Mouse (Mus musculus) embryo, embryonic 10.5 days (tissue): ENCODE results near the gene Wipf1.

Experiments used
- DNase-seq: peaks from one replicate; pipeline ENCODE4 v3.0.0-alpha.2; 2015; ENCODE audit warnings: low spot score

Wipf1 gene

GRCm38 (mm10) chr2:73540450-73541162, 11.1 kb upstream of the Wipf1 start:
- no peak for DNase-seq

GRCm38 (mm10) chr2:73539697-73540096, 10.2 kb upstream of the Wipf1 start:
- no peak for DNase-seq

GRCm38 (mm10) chr2:73539141-73539540, 9.6 kb upstream of the Wipf1 start:
- no peak for DNase-seq

DNA sequence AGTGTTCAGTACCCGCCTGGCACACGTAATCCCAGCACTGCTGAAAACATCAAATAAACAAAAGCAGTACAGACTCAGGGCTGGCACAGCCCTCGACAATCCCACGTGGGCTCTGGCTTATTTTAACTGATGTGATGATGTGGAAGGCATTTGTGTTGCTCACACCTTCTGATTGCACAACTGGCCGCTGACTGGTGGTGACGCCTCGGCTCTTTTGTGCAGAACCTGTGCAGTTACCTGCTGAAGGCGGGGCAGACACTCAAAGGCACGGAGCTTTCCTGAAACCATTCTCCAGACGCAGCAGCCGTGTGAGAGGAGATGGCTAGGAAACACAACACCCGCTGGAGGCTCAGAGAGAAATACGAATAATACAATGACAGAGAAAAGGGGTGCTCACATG, 9.1 kb upstream of the Wipf1 start:
- DNase-seq = no peak

DNA sequence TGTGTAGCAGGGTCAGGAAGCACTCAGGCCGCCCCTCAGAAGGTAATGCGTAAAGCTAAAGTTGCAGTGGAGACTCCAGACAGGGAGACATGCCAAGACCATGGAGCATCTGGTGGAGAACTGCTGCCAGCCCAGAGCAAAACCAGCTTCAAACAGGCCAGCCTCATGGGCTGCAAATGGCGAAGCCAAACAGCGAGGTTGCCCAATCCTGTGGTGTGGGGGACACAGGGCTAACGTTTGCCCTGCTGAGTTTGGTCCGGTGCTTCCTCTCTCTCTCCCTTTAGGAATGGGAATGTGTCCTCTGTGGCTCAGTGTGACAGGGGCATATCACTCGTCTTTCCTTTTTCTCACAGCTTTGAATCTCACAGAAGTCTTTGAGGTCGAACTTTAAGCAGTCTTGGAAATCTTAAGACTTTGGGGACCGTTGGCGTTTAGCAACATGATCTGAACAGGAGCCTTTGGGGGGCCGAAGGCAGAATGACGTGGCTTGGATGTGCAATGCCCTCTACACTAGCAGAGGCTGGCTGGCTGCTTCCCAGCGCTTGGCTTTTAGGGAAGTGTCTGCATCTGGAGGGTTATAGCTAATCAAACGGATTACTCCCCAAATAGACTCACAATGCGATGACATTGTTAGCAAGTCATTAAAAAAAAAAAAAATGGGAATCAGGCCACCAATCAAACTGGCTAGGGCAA, 6.7 kb upstream of the Wipf1 start:
- no peak for DNase-seq

DNA sequence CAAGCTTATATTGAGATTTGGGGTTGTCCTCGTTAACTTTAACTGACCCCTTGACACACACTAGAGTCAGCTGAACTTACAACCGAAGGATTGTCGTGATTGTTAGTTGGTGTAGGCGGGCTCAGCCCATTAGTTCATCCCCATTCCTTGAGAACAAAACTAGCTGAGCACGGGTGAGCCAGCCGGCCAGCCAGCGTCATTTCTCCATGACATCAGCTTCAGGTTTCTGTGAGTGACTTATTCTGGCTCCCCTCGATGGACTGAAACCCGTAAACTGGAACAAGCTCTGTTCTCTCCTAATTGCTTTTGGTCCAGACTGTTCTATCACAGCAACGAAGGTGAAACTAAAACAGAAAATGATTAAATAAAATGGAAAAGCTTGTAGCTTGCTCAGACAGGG, 5.2 kb upstream of the Wipf1 start:
- no peak for DNase-seq

DNA sequence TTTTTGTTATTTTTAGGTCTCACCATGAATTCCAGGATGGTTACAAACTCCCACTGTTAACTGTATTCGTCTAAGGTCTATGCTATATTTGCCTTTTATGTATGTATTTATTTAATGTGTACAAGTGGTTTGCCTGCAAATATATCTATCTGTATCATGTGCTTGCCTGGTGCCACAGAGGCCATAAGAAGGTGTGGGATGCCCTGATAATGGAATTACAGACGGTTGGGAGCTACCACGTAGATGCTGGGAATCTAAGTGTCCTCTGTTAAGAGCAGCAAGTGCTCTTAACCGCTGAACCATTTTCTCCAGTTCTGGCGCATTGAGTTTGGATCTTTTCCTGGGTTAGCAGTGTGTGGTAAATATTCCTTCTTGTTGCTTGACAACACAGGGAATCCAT, 953 bp upstream of the Wipf1 start:
- DNase-seq = no peak

DNA sequence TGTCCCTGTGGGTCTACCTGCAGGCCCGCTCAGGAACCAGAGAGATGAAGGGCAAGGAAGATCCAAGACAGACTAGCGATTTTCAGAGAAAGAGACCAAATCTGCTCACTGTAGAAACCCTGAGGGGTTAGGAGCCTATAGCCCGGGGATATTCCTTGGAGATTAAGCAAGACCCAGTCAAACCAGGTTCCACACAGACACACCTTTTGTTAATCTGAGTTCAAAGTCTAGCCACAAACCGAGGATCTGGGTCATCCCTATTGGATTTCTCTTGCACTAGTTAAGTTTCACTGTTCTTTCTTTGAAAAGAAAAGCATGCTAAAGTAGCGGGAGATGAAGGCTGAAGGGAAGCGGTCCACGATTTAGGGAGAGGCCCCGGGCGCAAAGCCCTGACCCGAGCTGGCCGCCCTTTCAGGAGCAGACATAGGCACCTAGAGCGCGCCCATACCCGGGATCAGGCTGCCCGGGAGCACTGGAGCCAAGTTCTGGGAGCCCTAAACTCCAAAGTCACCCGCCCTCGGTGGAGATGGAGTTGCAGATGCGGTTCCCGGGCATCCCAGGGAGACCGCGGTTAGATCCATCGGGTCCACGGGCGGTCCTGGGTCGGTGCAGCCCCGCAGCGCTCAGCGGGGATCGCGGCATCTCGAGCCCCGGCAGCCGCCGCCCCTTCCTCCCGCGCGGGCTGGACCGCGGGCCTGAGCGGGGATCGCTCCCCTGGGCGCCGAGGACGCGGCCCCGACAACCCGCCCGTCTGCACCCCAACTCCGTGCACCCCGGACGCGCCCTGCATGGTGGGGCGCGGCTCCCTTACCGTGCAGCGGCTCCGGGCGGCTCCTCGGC, 798 bp downstream of the Wipf1 start:
- DNase-seq = peak; percentile 68

DNA sequence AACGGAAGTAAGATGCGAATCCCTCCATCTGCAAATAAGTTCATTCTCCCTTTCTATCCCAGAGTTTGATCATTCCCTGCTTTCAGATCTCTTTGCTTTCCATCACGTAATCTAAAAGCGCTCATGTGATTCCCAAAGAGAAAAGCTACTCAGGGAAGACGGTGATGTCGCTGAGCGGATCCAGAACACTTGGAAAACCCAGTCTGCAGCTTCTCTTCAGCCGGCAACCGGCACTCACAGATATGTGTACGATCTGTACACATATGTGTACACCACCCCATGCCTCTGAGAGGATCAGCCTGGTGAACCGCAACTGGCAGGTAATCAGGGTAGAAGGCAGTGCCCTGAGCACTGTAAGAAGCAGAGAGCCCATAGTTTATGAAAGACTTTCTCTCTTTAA, 1.6 kb downstream of the Wipf1 start:
- no peak for DNase-seq

DNA sequence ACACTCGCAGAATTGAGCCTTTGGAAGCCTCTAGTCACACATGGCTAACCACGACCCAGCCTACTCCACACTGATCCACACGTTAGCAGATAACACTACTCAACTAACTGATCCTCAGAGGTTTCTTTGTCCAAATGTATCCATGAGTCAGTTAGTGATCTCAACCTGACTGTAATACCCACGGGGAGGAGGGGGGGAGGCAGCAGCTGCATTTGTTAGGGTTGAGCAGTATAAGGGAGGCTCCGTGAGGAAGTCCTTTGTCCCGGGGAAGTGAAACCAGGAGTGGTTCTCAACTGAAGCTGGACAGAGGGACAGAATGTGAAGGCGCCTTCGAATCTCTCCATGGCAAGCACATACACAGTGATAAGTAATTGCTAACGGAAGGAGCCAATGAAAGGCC, 2.8 kb downstream of the Wipf1 start:
- no peak for DNase-seq

DNA sequence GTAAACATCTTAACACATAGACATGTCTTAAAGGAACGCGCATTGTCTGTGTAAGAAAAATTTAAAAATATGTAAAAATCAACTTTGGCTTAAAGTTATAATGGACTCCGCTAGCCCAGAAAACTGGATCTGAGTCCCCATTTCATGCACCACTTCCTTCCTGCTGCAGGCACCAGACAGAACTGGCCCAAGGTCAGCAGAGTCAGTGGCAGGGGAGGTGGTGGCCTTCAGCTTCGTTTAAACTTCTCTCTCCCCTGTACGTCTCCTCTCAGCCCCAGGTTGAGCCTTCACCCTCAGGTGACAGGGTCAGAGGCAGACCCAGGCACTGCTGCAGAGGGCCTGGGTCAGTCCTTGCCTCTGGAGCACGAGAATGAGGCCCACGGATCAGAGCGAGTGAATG, 6.6 kb downstream of the Wipf1 start:
- DNase-seq = no peak

GRCm38 (mm10) chr2:73522336-73522735, 7.2 kb downstream of the Wipf1 start:
- DNase-seq = peak; percentile 50

DNA sequence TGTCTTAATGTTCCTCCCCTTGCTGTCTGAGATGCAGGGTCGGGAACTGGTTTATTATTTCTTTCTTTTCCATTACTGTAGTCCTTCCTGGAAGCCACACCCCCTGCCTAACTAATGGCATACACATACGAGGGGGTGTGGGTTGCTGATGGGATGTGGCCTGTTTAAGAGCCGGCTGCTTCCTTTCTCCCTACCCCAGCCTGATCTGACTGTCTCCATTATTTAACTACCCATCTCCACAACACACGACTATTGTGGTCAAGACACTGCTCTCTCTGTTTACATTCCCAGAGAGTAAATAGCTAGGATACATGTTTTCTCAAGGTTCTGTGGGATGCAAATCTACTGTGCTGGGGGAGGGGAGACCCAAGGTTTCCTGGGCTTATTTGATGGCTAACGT, 7.8 kb downstream of the Wipf1 start:
- peak; percentile 41 for DNase-seq

DNA sequence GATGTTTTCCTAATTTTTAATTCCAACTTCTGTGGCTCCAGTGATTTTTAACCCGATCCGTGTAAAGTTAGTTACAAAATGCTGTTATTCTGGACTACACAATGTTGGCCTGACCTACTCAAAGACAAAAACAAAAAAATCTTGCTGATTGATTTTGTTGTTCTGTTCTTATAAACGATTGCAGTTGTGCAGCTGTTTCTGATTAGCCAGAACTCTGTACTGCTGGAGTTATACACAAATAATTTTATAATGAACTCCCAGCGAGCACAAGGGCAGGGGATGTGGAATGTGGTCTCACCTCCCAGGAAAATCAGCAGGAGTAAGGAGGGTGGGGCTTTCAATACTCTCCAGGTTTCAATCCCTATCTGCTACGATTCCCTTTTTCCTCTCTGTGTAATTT, 10.6 kb downstream of the Wipf1 start:
- DNase-seq = no peak

DNA sequence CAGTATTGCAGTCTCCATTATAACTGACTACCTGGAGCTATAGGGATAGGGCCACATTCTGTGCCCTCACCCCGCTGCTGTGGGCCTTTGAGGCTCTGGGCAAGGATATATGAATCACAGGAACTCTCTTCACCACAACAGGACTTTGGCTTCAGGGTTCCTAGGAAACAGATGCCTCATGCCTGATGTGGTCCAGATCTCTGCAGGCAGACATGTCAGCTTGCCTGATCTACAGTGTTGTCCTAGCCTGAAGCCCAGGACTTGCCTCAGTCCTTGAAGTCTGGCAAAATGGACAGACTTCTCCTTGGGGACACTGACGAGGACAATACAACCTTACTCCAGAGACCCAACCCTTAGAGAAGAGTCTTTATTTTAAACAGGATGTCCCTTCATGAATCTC, 11.2 kb downstream of the Wipf1 start:
- no peak for DNase-seq

DNA sequence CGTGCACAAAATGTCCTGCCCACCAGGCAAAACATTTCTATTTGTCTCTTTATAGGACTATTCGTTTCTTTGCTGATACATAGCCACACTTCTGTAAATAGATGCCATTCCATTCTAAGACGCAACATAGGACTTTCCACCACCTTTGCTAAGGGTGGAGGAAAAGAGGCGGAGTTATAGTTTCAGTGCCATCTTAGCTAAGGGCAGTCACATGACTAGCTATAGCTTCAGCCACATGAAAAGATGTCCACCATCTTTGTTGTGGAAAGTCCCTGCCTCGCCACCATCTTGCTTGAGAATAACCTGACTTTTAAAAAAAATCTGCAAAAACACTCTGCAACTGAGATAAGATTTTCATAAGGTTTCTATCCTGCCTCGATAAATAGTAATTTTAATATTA, 15.4 kb downstream of the Wipf1 start:
- no peak for DNase-seq

DNA sequence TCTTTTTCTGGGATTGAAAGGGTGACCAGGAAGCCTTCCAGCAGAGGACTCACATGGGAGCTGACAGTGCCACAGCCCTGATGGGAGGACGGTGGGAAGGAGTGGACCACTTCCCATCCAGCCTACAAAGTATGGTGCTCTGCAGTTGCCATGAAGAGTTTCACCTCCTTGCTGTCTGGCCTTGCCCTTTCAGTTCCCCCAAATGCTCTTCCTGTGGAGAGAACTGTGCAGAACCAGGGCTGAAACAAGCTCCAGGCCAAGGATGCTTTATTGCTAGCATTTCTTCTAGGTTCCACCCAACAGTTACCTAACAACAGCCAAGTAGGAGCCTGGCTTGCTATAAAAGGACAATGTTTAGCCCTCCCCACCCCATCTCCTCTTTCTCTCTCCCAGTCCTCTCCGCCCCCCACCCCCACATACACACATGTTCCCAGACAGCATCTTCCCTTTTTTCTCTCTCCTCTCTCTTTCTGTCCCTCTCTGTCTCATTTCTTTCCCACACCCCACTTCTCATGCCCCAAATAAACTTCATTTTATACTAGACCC, 16.3 kb downstream of the Wipf1 start:
- no peak for DNase-seq

- no peak for DNase-seq
Measured at GRCm38 (mm10) chr2:73512044-73512443, 17.5 kb downstream of the Wipf1 start.

DNA sequence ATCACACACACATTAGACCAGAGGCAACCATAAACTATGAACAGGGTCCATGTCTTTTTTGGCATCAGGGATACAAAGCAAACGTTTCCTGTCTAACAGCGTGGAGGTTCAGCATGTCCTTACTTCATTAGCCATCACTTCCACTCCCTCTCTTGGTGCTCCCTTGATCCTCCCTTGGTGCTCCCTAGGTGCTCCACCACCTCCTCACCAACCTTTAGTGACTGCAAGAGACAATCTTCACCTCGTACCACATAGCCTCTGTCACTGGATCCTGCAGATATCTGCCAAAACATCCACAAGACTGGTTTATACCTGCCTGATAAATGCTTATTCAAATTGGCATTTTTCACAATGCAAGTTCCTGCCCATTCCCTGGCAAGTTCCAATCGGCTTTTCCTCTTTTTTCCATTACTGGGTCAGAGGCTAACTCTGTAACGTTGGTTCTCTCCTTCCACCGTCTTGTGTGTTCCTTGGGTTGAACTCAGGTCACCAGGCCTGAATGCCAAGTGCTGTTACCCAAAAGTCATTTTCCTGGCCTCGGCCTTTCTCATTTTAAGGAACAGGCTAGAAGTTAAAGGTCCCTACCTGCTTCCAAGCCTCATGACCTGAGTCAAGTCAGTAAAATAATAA, 18.7 kb downstream of the Wipf1 start:
- no peak for DNase-seq

- DNase-seq = no peak
Measured at GRCm38 (mm10) chr2:73510025-73510288, 19.6 kb downstream of the Wipf1 start.

GRCm38 (mm10) chr2:73509248-73510024, 20.1 kb downstream of the Wipf1 start:
- peak; percentile 71 for DNase-seq

GRCm38 (mm10) chr2:73507886-73508285, 21.6 kb downstream of the Wipf1 start:
- no peak for DNase-seq
